Mouse (Mus musculus) urinary bladder, postnatal 4 days (tissue): ENCODE measurements around the gene R3hdm4.

Experiments
- DNase-seq, 2 experiments: peaks; one replicate each; pipeline ENCODE4 v3.0.0; 2021 to 2022; ENCODE audit warnings: low spot score in 2 of 2

Gene R3hdm4

GRCm38 (mm10) chr10:79925785-79926490 lies 4.9 kb upstream of the R3hdm4 start:
- no peak for DNase-seq

DNA sequence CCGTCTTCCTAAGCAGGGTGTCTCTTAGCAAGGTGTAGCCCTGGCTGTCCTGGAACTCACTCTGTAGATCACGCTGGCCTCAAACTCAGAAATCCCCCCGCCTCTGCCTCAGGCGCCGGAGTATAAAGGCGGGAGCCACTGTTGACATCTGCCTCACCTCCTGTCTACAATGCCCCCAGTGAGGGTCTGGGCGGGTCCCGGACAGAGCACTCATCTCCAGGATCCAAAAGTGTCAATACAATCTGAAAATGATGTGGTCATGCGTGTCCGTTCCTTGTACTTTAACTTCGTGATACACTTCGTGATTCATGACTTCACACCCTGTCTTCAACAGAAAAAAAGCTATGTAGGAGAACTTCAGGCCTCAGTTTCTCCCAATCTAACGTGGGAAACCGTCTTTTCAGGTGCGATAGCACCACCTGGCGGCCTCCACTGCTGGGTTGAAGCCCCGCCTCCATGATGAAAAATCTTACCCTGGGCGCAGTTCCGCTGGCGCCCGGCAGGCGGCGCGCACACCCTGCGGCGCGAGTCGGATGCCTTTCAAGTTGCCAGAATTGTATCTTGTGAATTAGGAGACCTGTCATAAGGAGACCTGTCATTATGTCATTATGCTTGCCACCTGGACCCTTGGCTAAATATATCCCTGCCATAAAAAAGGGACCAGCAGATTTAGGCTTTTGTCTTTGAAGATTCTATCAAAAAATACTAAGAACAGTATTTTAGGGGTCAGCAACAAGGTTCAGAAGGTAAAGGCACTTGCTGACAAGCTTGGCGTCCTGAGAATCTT lies 4.2 kb upstream of the R3hdm4 start:
- peak; percentile 87 to 90 for DNase-seq

DNA sequence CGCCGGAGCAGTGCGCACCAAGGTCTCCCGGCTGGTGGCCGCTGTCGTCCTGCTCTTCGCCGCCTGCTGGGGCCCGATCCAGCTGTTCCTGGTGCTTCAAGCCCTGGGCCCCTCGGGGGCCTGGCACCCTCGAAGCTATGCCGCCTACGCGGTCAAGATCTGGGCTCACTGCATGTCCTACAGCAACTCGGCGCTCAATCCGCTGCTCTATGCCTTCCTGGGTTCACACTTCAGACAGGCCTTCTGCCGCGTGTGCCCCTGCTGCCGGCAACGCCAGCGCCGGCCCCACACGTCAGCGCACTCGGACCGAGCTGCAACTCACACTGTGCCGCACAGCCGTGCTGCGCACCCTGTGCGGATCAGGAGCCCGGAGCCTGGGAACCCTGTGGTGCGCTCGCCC lies 564 bp upstream of the R3hdm4 start:
- DNase-seq: no peak

- DNase-seq: no peak
These were observed 735 bp downstream of the R3hdm4 start for GRCm38 (mm10) chr10:79920056-79920890.

DNA sequence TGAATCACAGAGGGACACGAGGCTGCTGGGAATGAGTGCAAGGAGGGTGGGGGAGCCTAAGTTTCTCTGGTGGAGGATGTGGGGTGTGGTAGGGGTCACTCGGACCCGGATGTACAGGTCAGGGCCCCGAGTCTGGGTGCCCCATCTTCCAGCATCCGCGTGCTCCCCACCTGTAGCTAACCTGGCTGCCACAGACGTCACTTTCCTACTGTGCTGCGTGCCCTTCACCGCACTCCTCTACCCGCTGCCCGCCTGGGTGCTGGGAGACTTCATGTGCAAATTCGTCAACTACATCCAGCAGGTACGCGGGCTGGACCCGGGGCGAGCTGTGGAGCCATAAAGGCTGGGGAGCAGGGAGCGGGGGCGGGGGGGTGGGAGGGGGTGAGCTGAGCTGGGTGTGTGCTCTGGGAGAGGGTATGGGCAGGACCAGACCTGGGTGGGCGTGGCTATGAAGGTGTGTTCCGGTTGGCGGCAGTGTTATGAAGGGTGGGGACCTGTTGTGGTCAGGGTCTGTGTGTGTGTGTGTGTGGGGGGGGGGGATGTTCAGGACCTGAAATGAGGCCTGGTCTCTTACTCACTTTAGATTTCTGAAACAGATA lies 1.7 kb downstream of the R3hdm4 start:
- no peak for DNase-seq

- no peak for DNase-seq
These were observed 2.6 kb downstream of the R3hdm4 start for GRCm38 (mm10) chr10:79918231-79919078.

DNA sequence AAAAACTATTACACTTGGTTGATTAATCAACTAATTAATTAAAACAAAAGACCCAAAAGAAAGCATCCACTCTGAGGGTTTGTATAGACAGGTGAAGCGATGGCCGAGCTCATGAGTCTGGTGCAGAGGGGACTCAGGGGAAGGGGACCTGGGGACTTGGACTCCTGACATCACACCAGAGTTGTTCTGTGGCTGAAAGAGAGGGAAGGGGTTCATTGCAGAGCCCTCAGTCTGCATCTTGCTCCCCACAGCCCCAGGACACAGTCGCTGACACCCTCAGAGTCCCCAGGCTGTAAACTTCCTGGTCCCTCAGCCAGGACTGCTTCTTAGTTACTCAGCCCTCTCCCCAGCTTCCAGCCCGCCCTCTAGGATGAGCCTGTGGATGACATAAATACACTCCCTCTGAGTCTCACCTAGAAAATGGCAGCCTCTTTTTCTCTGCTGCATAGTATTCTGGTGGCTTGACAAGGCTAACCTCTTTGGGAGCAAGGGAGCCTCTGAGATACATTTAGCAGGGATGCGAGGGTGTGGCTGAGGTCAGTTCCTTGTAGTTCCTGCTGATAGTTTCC lies 3.4 kb downstream of the R3hdm4 start:
- no peak for DNase-seq

DNA sequence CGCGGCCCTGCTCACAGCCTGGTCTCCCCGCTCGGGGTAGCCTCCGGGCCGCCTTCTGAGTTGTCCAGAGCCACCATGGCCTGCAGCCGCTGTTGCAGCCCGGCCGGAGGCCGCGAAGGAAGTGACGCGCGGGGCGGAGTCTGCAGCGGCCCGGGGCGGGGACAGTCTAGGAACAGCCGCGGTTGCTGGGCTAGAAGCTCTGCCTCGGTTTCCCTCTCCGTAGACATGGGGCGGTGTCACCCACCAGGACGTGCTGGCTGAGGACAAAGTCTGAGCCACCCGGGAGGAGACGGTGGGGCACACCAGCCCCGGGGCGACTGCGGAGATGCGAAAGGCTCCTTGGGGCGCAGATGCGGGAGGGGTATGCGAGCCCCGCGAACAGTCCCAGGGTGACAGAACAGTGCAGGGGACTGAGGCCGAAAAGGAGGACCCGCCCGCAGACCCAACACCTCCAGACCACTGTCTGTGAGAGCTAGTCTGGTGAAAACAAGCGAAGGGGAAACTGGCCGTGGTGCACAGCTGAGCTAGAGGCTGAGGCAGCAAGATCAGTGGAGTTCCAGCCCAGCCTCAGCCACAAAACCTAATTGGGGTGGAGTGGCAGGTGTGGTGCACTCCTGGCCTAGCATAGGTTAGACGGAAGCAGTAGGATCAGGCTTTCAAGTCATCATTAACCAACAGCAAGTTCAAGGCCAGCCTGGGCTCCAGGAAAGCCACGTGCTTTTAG lies 4.0 kb downstream of the R3hdm4 start, which contains the start of gene Kiss1r:
Kiss1r (plus strand) TSS at position 164 of the 724 bp plus-strand sequence.
- DNase-seq: peak; percentile 81 to 91

GRCm38 (mm10) chr10:79916081-79916480 lies 4.9 kb downstream of the R3hdm4 start:
- no peak for DNase-seq

GRCm38 (mm10) chr10:79914948-79915596 lies 5.9 kb downstream of the R3hdm4 start:
- no peak for DNase-seq

DNA sequence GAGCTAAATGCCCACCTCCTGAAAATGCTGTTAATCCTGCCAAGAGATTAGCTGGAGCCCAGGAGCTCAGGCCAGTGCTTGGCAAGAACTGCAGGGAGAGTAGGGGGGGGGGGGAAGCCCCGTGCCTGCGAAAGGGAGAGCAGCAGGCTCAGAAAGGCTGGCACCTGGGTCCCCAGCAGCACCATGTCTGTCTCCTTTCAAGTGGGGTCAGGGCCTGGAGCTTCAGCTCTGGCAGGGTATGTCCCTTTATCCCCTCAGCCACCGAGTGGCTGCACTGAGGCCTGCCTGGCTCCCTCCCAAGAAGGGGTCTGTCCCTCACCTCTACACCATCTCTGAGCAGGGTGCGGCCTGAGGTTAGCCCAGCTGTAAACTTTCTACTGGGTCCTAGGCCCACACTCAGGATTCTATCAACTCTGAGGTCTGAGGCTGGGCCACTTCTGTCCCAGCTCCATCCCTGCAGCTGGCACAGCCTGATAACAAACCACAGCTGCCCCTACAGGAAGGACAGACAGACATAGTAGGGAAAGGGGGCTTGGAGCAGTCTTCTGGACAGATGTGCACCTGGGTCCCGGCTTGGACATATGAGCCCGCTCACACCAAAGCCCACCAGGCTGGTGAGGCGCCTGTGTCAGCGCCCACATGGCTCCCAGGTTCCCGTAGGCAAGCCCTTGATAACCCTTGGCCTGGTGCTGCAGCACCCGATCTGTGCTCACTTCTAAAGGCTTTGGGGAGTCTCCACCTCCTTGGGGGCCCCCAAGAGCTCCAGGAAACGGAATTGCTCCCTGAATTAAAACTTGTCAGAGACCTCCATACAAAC lies 6.7 kb downstream of the R3hdm4 start:
- no peak for DNase-seq

GRCm38 (mm10) chr10:79912412-79912811 lies 8.6 kb downstream of the R3hdm4 start:
- DNase-seq: no peak

DNA sequence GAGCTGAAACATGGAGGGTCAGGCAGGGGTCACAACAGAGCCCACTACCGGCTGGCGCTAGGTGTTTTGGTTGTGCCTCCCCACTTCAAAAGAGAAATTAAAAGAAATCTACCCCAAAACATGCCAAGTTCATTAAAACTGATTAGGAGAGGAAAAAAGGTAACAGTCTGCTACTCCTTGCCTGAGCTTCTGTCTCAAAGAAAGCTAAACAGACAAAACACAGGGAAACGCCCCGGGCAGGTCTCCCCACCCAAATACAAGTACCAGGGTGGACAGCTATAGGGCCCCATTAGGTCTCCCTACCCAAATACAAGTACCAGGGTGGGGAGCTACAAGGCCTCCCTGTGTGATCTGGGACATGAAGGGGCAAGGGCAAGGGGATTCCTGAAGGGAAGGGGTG lies 10.5 kb downstream of the R3hdm4 start, which contains the start of gene Gm26602:
Gm26602 (plus strand) TSS at position 301 of the 400 bp plus-strand sequence.
- DNase-seq: no peak

DNA sequence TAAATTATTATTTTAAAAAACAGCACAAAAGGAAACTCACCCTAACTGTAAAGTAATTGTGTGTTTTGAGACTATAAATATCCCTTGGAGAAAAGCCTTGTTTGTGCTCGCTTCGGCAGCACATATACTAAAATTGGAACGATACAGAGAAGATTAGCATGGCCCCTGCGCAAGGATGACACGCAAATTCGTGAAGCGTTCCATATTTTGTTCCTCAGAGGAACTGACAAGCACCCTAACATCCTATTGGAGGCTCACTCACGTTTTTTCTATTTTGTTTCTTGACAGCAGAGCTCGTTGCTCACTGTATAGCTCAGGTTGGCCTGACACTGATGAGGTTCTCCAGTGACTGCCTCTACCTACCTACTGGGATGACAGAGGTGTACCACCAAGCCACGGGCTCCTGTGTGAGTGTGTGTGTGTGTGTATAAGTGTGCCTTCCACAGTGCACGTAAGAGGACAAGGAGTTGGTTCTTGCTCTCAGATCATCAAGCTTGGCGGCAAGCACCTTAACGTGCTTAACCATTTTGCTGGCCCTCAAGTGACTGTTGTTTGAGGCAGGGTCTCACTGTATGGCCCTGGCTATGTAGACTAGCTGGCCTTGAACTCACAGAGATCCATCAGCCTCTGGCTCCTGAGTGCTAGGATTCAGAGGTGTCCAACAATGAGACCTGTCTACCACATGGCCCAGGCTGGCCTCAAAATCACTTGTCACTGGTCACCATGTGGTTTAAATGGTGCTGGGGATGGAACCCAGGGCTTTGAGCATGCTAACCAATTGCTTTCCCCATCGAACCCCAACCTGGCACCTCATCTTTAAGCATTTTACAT lies 11.7 kb downstream of the R3hdm4 start:
- DNase-seq: no peak

DNA sequence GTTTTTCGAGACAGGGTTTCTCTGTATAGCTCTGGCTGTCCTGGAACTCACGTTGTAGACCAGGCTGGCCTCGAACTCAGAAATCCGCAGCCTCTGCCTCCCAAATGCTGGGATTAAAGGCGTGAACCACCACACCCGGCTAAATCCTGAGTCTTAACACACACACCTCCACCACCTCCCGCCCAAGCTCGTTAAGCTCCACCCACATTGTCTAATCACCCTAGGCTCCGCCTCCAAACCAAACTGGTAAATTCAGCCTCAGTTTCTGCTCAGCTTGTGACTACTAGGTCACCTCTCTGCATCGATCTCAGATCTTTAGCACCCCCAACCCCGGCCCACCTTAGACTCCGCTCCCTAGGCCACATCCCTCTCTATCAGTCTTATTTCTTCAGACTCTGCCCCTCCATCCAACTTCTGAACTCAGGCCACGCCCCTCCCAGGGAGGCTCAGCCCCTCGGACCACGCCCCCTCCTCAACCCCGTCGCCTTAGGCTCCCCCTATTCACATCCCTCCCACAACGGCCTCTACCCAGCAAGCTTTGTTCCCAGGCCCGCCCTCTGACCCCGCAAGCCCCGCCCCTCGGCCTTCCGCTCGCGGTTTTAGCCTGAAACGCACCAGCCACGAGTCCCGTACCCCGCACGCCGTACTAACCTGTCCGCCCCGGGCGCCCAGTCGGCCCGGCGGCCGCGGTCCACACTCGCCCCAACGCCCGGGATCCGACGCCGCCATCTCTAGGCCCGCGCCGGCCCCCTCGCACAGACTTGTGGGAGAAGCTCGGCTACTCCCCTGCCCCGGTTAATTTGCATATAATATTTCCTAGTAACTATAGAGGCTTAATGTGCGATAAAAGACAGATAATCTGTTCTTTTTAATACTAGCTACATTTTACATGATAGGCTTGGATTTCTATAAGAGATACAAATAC lies 12.6 kb downstream of the R3hdm4 start, which contains the start of gene Med16:
Med16 (minus strand) TSS at position 757 of the 925 bp plus-strand sequence.
- DNase-seq: peak; percentile 95 to 97

DNA sequence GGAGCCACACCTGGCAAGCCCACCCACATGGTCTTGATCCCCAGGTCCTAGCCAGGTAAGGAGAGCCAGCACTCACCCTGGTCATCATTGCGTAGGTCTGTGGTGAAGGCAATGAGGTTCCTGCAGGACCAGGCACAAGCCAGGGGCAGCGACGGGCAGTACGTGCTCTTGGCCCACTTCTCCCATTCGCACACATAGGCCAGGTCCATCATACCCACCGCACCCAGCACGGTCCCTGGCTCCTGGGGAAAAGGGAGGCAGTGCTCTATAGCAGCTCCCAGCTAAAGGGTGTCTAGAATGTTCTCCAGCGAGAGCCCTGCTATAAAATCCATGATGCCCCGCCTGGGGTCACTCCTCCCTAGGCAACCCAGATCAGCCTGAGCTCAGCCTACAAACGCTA lies 13.6 kb downstream of the R3hdm4 start:
- no peak for DNase-seq
